Mouse (Mus musculus) MEL-GATA-1-ER (cell line): ENCODE measurements around the gene Pygo2.

Experiments used
- DNase-seq: peaks from one replicate; pipeline ENCODE4 v3.0.0-alpha.2; 2012; ENCODE audit warnings: low read depth; ENCODE audit errors: extremely low read depth

The Pygo2 gene

GRCm38 (mm10) chr3:89392871-89393311 is 37.1 kb upstream of the Pygo2 start:
- no peak for DNase-seq

GRCm38 (mm10) chr3:89393605-89394004 is 36.4 kb upstream of the Pygo2 start:
- peak; percentile 95 for DNase-seq

- DNase-seq = peak; percentile 74
These were observed 35.8 kb upstream of the Pygo2 start, which contains the start of gene Zbtb7b for GRCm38 (mm10) chr3:89394006-89394893. TSS of gene Zbtb7b (minus strand) at chr3:89394776.

GRCm38 (mm10) chr3:89394894-89395256 is 35.1 kb upstream of the Pygo2 start:
- DNase-seq = peak; percentile 85

GRCm38 (mm10) chr3:89395419-89395805 is 34.6 kb upstream of the Pygo2 start:
- DNase-seq = no peak

GRCm38 (mm10) chr3:89395806-89396653 is 34.0 kb upstream of the Pygo2 start:
- peak; percentile 77 for DNase-seq

GRCm38 (mm10) chr3:89396654-89397005 is 33.4 kb upstream of the Pygo2 start:
- no peak for DNase-seq

- DNase-seq = no peak
These were observed 28.7 kb upstream of the Pygo2 start for GRCm38 (mm10) chr3:89401329-89401728.

- DNase-seq = no peak
These were observed 27.3 kb upstream of the Pygo2 start, which contains the start of gene Lenep for GRCm38 (mm10) chr3:89402693-89403092. TSS of gene Lenep (minus strand) at chr3:89402793.

- DNase-seq = no peak
These were observed 23.1 kb upstream of the Pygo2 start for GRCm38 (mm10) chr3:89406887-89407286.

- no peak for DNase-seq
These were observed 21.6 kb upstream of the Pygo2 start for GRCm38 (mm10) chr3:89408448-89408847.

- DNase-seq = no peak
These were observed 20.3 kb upstream of the Pygo2 start for GRCm38 (mm10) chr3:89409701-89410100.

- DNase-seq = no peak
These were observed 19.1 kb upstream of the Pygo2 start for GRCm38 (mm10) chr3:89410864-89411263.

GRCm38 (mm10) chr3:89411490-89412393 is 18.3 kb upstream of the Pygo2 start, which contains the start of gene Flad1:
TSS of gene Flad1 (minus strand) at chr3:89411870.
- DNase-seq = peak; percentile 100

GRCm38 (mm10) chr3:89416158-89416557 is 13.9 kb upstream of the Pygo2 start:
- no peak for DNase-seq

GRCm38 (mm10) chr3:89417131-89417530 is 12.9 kb upstream of the Pygo2 start:
- DNase-seq = no peak

GRCm38 (mm10) chr3:89417840-89418169 is 12.2 kb upstream of the Pygo2 start:
- peak; percentile 78 for DNase-seq

GRCm38 (mm10) chr3:89418170-89418860 is 11.7 kb upstream of the Pygo2 start, which contains the start of the genes Cks1b and Shc1:
TSS of gene Cks1b (minus strand) at chr3:89418383.
TSS of gene Shc1 (plus strand) at chr3:89418443.
- DNase-seq = peak; percentile 100

GRCm38 (mm10) chr3:89418861-89419250 is 11.2 kb upstream of the Pygo2 start:
- DNase-seq = no peak

GRCm38 (mm10) chr3:89419571-89419970 is 10.4 kb upstream of the Pygo2 start:
- no peak for DNase-seq
